Mouse (Mus musculus) midbrain, embryonic 13.5 days (tissue): ENCODE data around the gene Smco2. TPM values are rescaled to one million over a fixed set of nuclear protein-coding genes. Genes with fewer than 3 reads are reported as not detected.

ENCODE experiments used
- ATAC-seq: fragments of 200-750 bp; cut with Nextera tagmentation; 2 replicates; pipeline ENCODE4 v1.8.0; 2017; ENCODE audit warnings: mild to moderate bottlenecking, moderate TSS enrichment, moderate library complexity
- H3K27ac ChIP-seq: fragments of 300-500 bp; sonication (generic); 2 replicates; pipeline ENCODE4 v1.5.1; 2015; ENCODE audit warnings: inconsistent platforms, mild to moderate bottlenecking, moderate library complexity
- H3K27me3 ChIP-seq: fragments of 300-500 bp; sonication (generic); 2 replicates; pipeline ENCODE4 v1.6.1; 2015; ENCODE audit warnings: mild to moderate bottlenecking, inconsistent platforms
- H3K36me3 ChIP-seq: fragments of 300-500 bp; sonication (generic); 2 replicates; pipeline ENCODE4 v1.6.1; 2015; ENCODE audit warnings: mild to moderate bottlenecking, inconsistent platforms
- H3K4me1 ChIP-seq: fragments of 300-500 bp; sonication (generic); replicated peaks from 2 replicates; pipeline ENCODE4 v1.6.1; 2015; ENCODE audit warnings: inconsistent platforms
- H3K4me2 ChIP-seq: fragments of 300-500 bp; sonication (generic); replicated peaks from 2 replicates; pipeline ENCODE4 v1.6.1; 2015; ENCODE audit warnings: moderate library complexity, mild to moderate bottlenecking, inconsistent platforms
- H3K4me3 ChIP-seq: fragments of 300-500 bp; sonication (generic); replicated peaks from 2 replicates; pipeline ENCODE4 v1.5.1; 2015; ENCODE audit warnings: mild to moderate bottlenecking, inconsistent platforms
- H3K9ac ChIP-seq: fragments of 300-500 bp; sonication (generic); replicated peaks from 2 replicates; pipeline ENCODE4 v1.6.1; 2015; ENCODE audit warnings: mild to moderate bottlenecking, inconsistent platforms
- H3K9me3 ChIP-seq: fragments of 300-500 bp; sonication (generic); 2 replicates; pipeline ENCODE4 v1.6.1; 2016; ENCODE audit warnings: mild to moderate bottlenecking, inconsistent platforms
- WGBS: fragments of 180-500 bp; shearing (Covaris S2); methylation state at CpG from one replicate; pipeline ENCODE4 v1.1.7; 2015; 5-methylcytosine and 5-hydroxymethylcytosine counted together
- polyA plus RNA-seq: library from polyadenylated mRNA; unstranded; fragments of >200 nt; fragmentation: Nextera tagmentation; extraction: Ambion mirVana; gene quantifications from 2 replicates; pipeline ENCODE4 v1.2.1, GENCODE M21; 2015

Gene Smco2
- polyA plus RNA-seq, 1 experiment from 2014 or later = not detected

DNA sequence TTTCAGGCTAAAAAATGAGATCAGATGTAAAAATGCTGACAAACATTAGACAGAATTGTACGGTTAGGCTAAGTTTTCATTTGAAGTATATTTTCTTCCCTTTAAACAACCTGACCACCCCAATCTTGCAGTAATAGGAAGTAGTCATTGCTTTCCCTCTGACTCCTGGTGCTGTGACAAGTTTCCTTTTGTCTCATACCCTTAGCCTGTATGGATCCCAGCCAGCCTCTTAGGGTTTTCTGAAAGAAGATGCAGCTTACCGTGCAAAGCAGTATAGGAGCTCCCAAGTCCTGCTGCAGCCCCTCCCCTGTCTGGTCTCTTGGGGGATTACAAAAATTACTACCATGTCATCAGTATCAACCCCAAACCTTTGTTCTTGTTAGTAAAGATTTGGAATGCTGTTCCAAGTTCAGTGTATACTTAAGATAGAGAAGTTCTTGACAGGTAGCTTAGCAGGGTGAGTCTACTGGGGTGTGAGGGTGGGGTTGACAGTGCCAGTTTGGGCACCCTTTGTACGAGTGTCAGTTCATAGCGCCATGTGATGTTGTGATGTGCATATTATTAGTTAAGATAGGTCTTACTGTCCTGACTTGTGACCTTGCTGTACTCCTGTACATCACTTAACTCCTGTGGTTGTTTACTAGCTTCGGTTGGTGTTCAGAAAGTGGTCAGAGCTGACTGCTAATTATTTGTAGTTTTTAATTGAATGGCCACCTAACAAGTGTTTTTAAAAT is 57.3 kb downstream of the Smco2 start:
- no peaks in the 10 kb centered on the region for H3K27me3 ChIP-seq
- no peak overlapping the region for H3K4me3 ChIP-seq
- H3K4me2 ChIP-seq = no peak overlapping the region
- 80% methylated on average over 5 of the region's 5 CpGs for WGBS
- no peaks in the 10 kb centered on the region for H3K36me3 ChIP-seq
- H3K27ac ChIP-seq = no peak overlapping the region
- H3K9me3 ChIP-seq = no peaks in the 10 kb centered on the region
- H3K4me1 ChIP-seq = no peaks in the 10 kb centered on the region
- no peak overlapping the region for H3K9ac ChIP-seq
- no peak for ATAC-seq

- Histone ChIP-seq H3K4me3 (no peak overlapping the region), H3K4me2 (no peak overlapping the region), H3K4me1 (no peaks in the 10 kb centered on the region), H3K27me3 (no peaks in the 10 kb centered on the region), H3K9me3 (no peaks in the 10 kb centered on the region), H3K9ac (no peak overlapping the region), H3K27ac (no peak overlapping the region), H3K36me3 (no peaks in the 10 kb centered on the region)
- no peak for ATAC-seq
- WGBS = 94% methylated on average over 1 of the region's 1 CpGs
These were observed 57.9 kb downstream of the Smco2 start for GRCm38 (mm10) chr6:146907795-146908190.

DNA sequence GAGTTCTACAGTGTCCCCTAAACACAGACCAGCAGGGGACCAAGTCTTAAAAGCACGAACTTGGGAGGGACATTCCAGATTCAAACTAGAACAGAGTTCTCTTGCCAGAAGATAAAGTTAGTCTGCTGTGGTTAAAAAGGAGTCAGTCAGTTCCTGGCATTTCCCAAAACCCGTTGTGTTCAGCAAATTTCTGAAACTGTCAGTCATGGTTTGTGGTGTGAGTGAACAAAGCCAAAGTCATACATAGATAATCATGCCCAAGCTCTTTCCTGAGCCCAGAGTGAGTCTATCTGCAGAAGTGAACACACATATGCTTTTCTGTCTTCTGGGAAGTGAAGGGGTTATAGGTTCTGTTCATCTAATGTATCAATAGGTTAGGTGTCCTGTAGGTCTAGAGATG is 58.9 kb downstream of the Smco2 start:
- Histone ChIP-seq H3K4me2 (no peak overlapping the region), H3K27ac (no peak overlapping the region), H3K4me1 (no peaks in the 10 kb centered on the region), H3K4me3 (no peak overlapping the region), H3K9ac (no peak overlapping the region), H3K36me3 (no peaks in the 10 kb centered on the region), H3K27me3 (no peaks in the 10 kb centered on the region), H3K9me3 (no peaks in the 10 kb centered on the region)
- no peak for ATAC-seq
- 73% methylated on average over 2 of the region's 2 CpGs for WGBS

DNA sequence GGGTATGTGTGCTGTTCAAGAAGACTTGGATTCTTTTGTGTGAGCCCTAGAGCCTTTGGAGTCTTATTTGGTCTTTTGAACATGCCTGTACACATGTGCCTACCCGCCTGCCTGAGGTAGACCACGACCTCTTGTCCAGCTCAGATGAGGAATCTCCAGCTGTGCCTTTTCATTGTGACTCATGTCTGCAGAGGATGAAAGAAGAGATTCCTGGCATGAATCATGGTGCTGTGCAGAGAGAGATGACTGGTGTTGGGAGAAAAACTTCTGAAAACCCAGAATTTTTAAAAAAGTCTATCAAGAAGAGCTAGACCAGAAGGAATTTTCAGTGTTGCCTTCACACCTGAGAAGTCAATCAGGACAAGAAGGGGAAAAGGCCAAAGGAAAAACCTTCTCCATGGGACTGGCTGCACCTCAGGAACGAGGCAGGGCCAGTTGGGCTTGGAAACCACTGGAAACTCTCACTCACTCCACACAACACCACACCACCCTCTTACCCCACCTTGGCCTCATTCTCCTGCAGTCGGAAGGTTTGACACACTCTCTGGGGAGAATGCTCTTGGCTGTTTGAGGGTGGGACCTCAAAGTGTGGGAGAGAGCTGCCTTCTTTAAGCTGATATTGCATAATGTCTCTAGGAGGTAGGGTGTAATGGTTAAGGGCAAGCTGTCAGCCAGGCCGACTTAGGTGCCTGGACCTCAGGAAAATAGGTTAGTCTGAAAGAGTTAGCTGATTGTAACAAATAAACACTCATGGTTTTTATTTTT is 60.0 kb downstream of the Smco2 start:
- Histone ChIP-seq H3K36me3 (no peaks in the 10 kb centered on the region), H3K27ac (no peak overlapping the region), H3K4me2 (no peak overlapping the region), H3K27me3 (no peaks in the 10 kb centered on the region), H3K9ac (no peak overlapping the region), H3K9me3 (no peaks in the 10 kb centered on the region), H3K4me1 (0 out of 2 replicates have a peak, but pooled peaks cover 3% of the 10 kb centered on the region), H3K4me3 (no peak overlapping the region)
- WGBS = 87% methylated on average over 5 of the region's 5 CpGs
- ATAC-seq = no peak

DNA sequence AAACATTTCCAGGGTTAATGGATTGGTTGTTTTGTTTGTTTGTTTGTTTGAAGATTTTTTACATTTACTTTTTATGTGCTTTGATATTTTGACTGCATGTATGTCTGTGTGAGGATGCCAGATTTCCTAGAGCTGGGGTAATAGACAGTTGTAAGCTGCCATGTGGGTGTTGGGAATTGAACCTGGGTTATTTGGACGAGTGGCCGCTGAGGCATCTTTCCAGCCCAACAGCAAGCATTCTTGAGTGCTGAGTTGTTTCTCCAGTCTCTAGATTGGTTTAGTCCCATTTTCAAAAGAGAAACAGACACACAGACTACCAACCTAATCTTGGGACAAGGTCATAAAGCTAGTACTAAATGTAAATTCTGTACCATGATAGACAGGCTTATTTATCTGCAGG is 60.9 kb downstream of the Smco2 start:
- no peaks in the 10 kb centered on the region for H3K9me3 ChIP-seq
- no peaks in the 10 kb centered on the region for H3K36me3 ChIP-seq
- 0 out of 2 replicates have a peak, but pooled peaks cover 3% of the 10 kb centered on the region for H3K4me1 ChIP-seq
- no peak overlapping the region for H3K27ac ChIP-seq
- H3K27me3 ChIP-seq = no peaks in the 10 kb centered on the region
- no peak for ATAC-seq
- no peak overlapping the region for H3K4me3 ChIP-seq
- 93% methylated on average over 2 of the region's 2 CpGs for WGBS
- no peak overlapping the region for H3K4me2 ChIP-seq
- H3K9ac ChIP-seq = no peak overlapping the region

- Histone ChIP-seq H3K4me2 (no peak overlapping the region), H3K27ac (no peak overlapping the region), H3K27me3 (no peaks in the 10 kb centered on the region), H3K36me3 (no peaks in the 10 kb centered on the region), H3K4me3 (no peak overlapping the region), H3K9me3 (no peaks in the 10 kb centered on the region), H3K9ac (no peak overlapping the region), H3K4me1 (0 out of 2 replicates have a peak, but pooled peaks cover 3% of the 10 kb centered on the region)
- ATAC-seq = no peak
- WGBS = 20% methylated on average over 3 of the region's 3 CpGs
These were observed 63.1 kb downstream of the Smco2 start for GRCm38 (mm10) chr6:146912835-146913488.

DNA sequence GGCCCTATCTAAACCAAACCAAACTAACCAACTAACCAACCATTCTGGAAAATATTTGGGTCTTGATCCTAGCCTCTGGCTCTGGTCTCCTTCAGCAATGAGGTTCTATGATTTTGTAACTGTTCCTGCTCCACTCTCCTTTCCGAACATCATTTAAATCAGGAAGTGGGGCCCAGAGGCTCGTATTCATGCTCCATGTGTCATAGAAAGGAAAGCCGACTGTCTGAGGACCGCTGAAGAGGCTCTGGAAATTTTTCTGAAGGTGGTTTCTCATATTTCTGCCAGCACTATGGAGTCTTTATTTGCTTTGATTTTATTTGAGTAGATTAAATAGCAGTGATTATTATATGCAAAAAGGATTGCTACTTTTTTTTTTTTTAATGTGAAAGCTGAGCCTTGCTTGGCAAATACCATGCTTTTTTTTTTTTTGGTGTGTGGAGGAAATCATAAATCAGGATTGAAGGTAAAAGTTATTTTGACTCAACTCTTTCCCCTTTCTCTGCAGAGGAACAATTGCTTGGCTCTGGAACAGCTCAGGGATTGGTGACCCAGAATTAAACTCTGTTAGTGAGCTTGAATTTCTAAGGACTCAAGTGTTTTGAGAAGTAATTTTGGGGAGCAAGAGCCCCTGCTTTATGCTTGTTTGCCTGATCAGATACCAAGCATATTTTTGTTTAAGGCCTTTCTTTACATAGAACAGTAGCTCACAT is 63.7 kb downstream of the Smco2 start:
- Histone ChIP-seq H3K4me2 (no peak overlapping the region), H3K4me3 (no peak overlapping the region), H3K9me3 (no peaks in the 10 kb centered on the region), H3K27ac (no peak overlapping the region), H3K9ac (no peak overlapping the region), H3K27me3 (no peaks in the 10 kb centered on the region), H3K4me1 (0 out of 2 replicates have a peak, but pooled peaks cover 3% of the 10 kb centered on the region), H3K36me3 (no peaks in the 10 kb centered on the region)
- ATAC-seq = no peak
- WGBS = 75% methylated on average over 4 of the region's 4 CpGs

DNA sequence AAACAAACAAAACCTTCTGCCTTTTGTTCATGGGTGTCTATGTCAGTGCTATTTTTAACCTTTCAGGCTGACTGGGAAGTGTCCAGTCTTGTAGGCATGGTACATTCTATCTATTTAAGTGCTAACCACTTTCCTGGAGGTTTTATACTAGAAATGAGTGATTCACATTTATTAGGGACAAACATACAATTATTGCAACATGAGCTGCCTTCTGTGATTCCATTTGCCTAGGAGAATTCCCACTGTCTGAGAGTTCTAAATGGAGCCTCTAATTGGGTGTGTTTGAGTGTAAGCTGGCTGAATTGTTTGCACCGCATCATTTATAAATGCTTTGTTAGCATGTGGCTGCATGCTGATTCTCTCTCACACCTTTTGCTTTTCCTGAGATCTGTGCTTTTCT is 65.9 kb downstream of the Smco2 start:
- Histone ChIP-seq H3K4me1 (0 out of 2 replicates have a peak, but pooled peaks cover 3% of the 10 kb centered on the region), H3K27me3 (no peaks in the 10 kb centered on the region), H3K9me3 (no peaks in the 10 kb centered on the region), H3K36me3 (no peaks in the 10 kb centered on the region), H3K27ac (no peak overlapping the region), H3K4me2 (no peak overlapping the region), H3K9ac (no peak overlapping the region), H3K4me3 (no peak overlapping the region)
- 74% methylated on average over 1 of the region's 1 CpGs for WGBS
- no peak for ATAC-seq

GRCm38 (mm10) chr6:146917396-146917795 is 67.5 kb downstream of the Smco2 start:
- no peaks in the 10 kb centered on the region for H3K36me3 ChIP-seq
- 89% methylated on average over 3 of the region's 3 CpGs for whole genome bisulfite sequencing
- H3K27me3 ChIP-seq = no peaks in the 10 kb centered on the region
- no peak overlapping the region for H3K27ac ChIP-seq
- no peaks in the 10 kb centered on the region for H3K9me3 ChIP-seq
- 0 out of 2 replicates have a peak, but pooled peaks cover 3% of the 10 kb centered on the region for H3K4me1 ChIP-seq
- no peak overlapping the region for H3K4me3 ChIP-seq
- ATAC-seq = no peak
- no peak overlapping the region for H3K4me2 ChIP-seq
- no peak overlapping the region for H3K9ac ChIP-seq

DNA sequence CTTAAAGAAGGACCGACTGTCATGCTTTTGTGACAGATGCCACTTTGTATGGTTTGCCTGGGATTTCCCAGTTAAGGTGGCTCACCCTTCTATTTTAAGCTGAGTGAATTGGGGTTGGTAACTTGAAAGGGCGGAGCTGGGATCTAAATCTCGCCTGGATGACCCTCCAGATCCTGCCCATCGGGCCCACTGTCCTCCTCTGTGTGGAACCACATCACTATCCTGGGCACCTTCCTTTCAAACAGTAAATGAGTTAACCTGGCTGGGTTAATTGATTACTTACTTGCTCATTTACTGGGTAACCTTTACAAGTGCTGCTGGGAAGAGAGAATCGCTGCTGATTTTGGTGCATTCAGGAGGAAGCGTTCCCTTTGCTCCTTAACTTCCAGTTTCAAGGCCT is 68.4 kb downstream of the Smco2 start:
- no peaks in the 10 kb centered on the region for H3K27me3 ChIP-seq
- no peak overlapping the region for H3K27ac ChIP-seq
- no peak for ATAC-seq
- no peak overlapping the region for H3K4me3 ChIP-seq
- 0 out of 2 replicates have a peak, but pooled peaks cover 3% of the 10 kb centered on the region for H3K4me1 ChIP-seq
- 94% methylated on average over 6 of the region's 6 CpGs for WGBS
- no peaks in the 10 kb centered on the region for H3K36me3 ChIP-seq
- H3K4me2 ChIP-seq = no peak overlapping the region
- H3K9ac ChIP-seq = no peak overlapping the region
- H3K9me3 ChIP-seq = no peaks in the 10 kb centered on the region
